Mouse (Mus musculus): ENCODE data around the gene Uck2. TPM values are rescaled to one million over a fixed set of nuclear protein-coding genes. Genes with fewer than 3 reads are reported as not detected.
A peak's percentile ranks its signal among the peaks of the same experiment; 100 is the strongest.

The Uck2 gene
- polyA plus RNA-seq, 1 experiment from 2014 or later = 71.2 TPM

DNA sequence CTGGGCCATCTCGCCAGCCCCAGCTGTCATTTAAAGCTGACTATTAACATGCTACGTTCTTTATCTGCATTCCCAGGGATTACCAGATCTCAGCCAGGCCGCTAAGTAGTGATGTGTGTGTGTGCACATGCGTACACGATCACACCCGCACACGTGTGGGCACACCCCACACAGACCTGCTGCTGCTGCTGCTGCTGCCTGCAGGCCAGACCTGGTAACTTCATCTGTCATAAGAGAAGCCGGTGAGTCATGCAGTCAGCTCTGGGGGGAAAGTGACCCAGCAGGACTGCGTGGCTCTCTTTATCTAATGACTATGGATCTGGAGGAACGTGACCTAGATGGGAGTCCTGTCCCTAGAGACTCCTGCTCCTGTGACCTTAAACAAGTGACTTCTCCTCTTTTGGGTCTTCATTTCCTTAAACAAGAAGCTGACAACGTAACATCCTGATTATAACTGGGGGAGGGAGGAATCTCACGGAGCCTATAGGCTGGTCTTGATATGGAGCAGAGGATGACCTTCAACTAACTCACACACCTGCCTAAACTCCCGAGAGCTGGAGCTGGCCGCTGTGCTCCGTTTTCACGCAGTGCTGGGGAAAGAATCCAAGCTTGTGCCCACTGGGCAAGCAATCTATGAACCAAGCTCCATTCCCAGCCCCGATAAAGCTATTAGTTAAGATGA, 54.0 kb downstream of the Uck2 start:
- H3K4me2 ChIP-seq = no peak overlapping the region
- H3K9me3 ChIP-seq (replicated peaks; ENCODE audit: control insufficient read depth, low read length) = no peaks in the 10 kb centered on the region
- 0 out of 2 replicates have a peak, but pooled peaks cover 4% of the 10 kb centered on the region for H3K4me1 ChIP-seq (ENCODE audit: control insufficient read depth, insufficient read depth, low read length)
- H3K4me3 ChIP-seq (ENCODE audit: low read depth, low read length) = no peak overlapping the region
- H3K27ac ChIP-seq (ENCODE audit: low read depth, low read length) = no peak overlapping the region
- ATAC-seq (replicated peaks; ENCODE audit: insufficient number of reproducible peaks, low FRiP score, low TSS enrichment) = no peak
- H3K27me3 ChIP-seq (ENCODE audit: control insufficient read depth, insufficient read depth, low read length) = no peaks in the 10 kb centered on the region
- no peak overlapping the region for H3K9ac ChIP-seq (ENCODE audit: low read depth, low read length)
- WGBS (ENCODE audit: insufficient replicate concordance) = 77% methylated on average over 17 of the region's 17 CpGs
- H3K36me3 ChIP-seq (ENCODE audit: control insufficient read depth, insufficient read depth, low read length) = peaks cover 6% of the 10 kb centered on the region

DNA sequence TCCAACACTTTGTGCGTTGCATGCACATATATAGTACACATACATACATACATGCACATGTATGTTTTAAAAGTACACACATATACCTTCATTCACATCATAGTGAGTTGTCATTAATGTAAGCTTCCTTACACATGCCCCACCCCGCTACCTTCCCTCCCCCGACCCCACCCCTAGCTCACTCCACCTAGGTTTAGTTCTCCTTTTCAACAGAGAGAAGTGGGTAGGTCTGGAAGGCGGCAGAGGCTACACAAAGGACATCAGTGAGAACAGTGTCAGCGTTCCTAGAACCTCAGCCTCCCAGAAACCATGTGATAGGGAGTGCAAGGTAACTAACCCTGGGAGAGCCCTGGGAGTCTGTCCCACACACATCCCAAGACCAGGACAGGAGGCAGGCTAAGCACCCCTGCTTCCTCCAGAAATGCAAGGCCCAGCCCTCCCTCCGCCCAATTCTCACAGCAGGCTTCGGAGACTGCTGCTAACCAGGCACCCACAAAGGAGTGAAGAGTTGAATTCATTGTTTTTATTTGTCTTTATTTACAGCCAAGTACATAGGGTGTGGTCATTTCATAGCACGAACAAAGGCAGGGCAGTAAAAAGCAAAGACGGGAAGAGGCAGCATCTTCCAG, 62.6 kb downstream of the Uck2 start:
- WGBS (ENCODE audit: insufficient replicate concordance) = 77% methylated on average over 9 of the region's 9 CpGs
- no peak overlapping the region for H3K4me2 ChIP-seq
- no peaks in the 10 kb centered on the region for H3K27me3 ChIP-seq (ENCODE audit: control insufficient read depth, insufficient read depth, low read length)
- no peak overlapping the region for H3K9ac ChIP-seq (ENCODE audit: low read depth, low read length)
- H3K4me3 ChIP-seq (ENCODE audit: low read depth, low read length) = no peak overlapping the region
- H3K27ac ChIP-seq (ENCODE audit: low read depth, low read length) = no peak overlapping the region
- H3K4me1 ChIP-seq (ENCODE audit: control insufficient read depth, insufficient read depth, low read length) = no peaks in the 10 kb centered on the region
- no peaks in the 10 kb centered on the region for H3K9me3 ChIP-seq (replicated peaks; ENCODE audit: control insufficient read depth, low read length)
- no peak for ATAC-seq (replicated peaks; ENCODE audit: insufficient number of reproducible peaks, low FRiP score, low TSS enrichment)
- peaks cover 8% of the 10 kb centered on the region; the same call in 1 of the 2 replicates for H3K36me3 ChIP-seq (ENCODE audit: control insufficient read depth, insufficient read depth, low read length)

DNA sequence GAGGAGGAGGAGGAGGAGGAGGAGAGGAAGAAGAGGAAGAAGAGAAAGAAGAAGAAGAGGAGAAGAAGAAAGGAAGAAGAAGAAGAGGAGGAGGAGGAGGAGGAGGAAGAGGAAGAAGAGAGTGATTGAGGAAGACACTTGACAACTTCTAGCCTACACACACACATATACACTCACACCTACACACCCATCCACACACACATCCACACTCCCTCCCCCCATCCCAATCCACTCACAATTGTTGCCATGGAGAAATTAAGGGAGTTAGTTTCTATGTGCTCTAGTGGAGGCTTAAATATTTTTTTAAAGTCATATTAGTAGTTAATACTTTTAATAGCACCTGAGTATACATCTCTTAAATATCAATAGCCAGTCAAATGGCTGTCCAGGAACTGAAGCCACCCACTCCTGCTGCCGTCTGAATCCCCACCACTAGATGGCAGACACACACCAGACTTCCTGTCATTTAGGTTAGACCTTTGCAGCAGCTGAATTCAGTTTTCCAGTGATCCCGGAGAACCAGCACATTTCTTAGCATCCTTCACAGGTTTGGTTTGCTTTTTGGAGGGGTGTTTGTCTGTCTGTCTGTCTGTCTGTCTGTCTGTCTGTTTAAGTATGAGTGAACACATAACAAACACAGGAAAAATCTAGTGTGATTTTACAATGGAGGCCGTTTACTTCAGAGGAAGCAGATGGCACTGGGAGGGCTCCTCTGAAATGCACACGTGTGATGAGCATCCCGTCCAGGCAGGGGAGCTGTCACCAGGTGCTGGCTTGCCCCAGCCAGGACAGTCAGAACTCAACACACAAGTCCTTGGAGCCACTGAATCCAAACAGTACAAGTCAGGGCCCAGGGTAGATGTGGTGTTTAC, 64.6 kb downstream of the Uck2 start:
- no peaks in the 10 kb centered on the region; the same call in 1 of the 2 replicates for H3K36me3 ChIP-seq (ENCODE audit: control insufficient read depth, insufficient read depth, low read length)
- ATAC-seq (replicated peaks; ENCODE audit: insufficient number of reproducible peaks, low FRiP score, low TSS enrichment) = no peak; the same call in 1 of the 2 replicates
- H3K27me3 ChIP-seq (ENCODE audit: control insufficient read depth, insufficient read depth, low read length) = no peaks in the 10 kb centered on the region
- no peaks in the 10 kb centered on the region for H3K9me3 ChIP-seq (replicated peaks; ENCODE audit: control insufficient read depth, low read length)
- H3K9ac ChIP-seq (ENCODE audit: low read depth, low read length) = no peak overlapping the region
- whole genome bisulfite sequencing (ENCODE audit: insufficient replicate concordance) = 8% methylated on average over 5 of the region's 5 CpGs
- no peaks in the 10 kb centered on the region for H3K4me1 ChIP-seq (ENCODE audit: control insufficient read depth, insufficient read depth, low read length)
- H3K4me3 ChIP-seq (ENCODE audit: low read depth, low read length) = no peak overlapping the region
- H3K27ac ChIP-seq (ENCODE audit: low read depth, low read length) = no peak overlapping the region
- no peak overlapping the region for H3K4me2 ChIP-seq

DNA sequence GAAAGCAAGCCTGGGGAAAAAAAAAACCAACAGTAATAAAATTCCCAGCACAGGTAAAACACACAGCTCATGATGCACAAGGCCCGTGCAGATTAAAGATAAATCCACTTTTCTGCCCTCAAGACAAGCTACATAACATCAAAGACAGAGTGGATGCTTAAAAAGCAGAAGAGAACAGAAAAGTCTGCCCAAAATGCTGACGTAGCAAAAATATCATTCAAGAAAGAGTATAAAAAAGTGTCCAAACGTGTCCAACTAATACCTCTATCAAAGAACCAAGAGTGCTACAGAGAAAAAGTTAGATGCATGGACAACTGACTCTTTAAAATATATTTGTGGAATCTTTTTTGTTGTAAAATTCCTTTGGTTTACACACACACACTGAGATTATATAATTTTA, 69.7 kb downstream of the Uck2 start:
- H3K9me3 ChIP-seq (replicated peaks; ENCODE audit: control insufficient read depth, low read length) = no peaks in the 10 kb centered on the region
- no peak for ATAC-seq (replicated peaks; ENCODE audit: insufficient number of reproducible peaks, low FRiP score, low TSS enrichment)
- no peak overlapping the region for H3K4me2 ChIP-seq
- no peak overlapping the region for H3K4me3 ChIP-seq (ENCODE audit: low read depth, low read length)
- H3K4me1 ChIP-seq (ENCODE audit: control insufficient read depth, insufficient read depth, low read length) = no peaks in the 10 kb centered on the region
- 79% methylated on average over 3 of the region's 3 CpGs for WGBS (ENCODE audit: insufficient replicate concordance)
- no peaks in the 10 kb centered on the region for H3K27me3 ChIP-seq (ENCODE audit: control insufficient read depth, insufficient read depth, low read length)
- H3K9ac ChIP-seq (ENCODE audit: low read depth, low read length) = no peak overlapping the region
- no peaks in the 10 kb centered on the region for H3K36me3 ChIP-seq (ENCODE audit: control insufficient read depth, insufficient read depth, low read length)
- H3K27ac ChIP-seq (ENCODE audit: low read depth, low read length) = no peak overlapping the region

DNA sequence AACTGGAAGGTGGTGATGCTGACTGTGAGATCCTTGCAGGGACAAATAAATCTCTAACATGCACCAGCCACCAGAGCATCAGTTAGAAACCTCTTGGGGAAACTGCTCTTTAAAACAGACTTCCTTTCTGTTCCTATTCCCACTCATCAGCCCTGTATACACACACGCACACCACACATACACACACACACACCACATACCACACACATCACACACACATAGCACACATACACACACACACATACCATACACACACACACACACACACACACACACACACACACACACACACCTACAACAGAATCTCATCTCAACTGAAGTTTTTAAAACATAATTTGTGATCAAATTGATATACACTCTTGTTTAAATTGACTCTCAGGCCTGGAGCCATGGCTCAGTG, 72.4 kb downstream of the Uck2 start:
- WGBS (ENCODE audit: insufficient replicate concordance) = 82% methylated on average over 1 of the region's 1 CpGs

DNA sequence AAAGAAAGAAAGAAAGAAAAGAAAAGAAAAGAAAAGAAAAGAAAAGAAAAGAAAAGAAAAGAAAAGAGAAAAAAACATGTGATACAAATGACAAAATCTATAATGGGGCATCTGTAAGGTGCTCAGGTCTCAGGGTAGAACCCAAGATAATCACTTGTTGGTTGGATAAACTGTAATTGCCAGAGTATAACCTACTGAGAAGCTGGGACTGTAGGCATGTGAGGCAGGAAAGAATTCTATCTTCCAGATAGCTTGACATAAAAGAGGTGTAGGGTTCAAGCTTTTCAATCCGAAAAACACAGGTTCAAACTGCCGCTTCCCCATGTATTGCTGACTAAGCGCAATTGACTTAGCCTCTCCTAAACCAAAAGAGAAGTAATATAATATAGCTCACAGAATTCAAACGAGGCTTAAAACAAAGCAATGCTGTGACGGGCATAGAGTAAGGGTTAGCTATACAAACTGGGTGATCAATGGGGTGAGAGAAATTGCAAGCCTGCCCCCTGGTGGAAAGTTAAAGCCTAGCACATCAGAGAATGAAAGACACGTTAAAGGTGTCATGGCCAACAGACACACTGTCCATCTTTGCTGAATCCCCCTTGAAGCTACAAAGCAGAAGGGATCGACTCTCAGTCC, 73.0 kb downstream of the Uck2 start:
- Histone ChIP-seq H3K27me3 (ENCODE audit: control insufficient read depth, insufficient read depth, low read length) (no peaks in the 10 kb centered on the region), H3K4me3 (ENCODE audit: low read depth, low read length) (no peak overlapping the region), H3K4me2 (no peak overlapping the region), H3K9ac (ENCODE audit: low read depth, low read length) (no peak overlapping the region), H3K27ac (ENCODE audit: low read depth, low read length) (no peak overlapping the region), H3K9me3 (replicated peaks; ENCODE audit: control insufficient read depth, low read length) (no peaks in the 10 kb centered on the region), H3K36me3 (ENCODE audit: control insufficient read depth, insufficient read depth, low read length) (no peaks in the 10 kb centered on the region), H3K4me1 (ENCODE audit: control insufficient read depth, insufficient read depth, low read length) (no peaks in the 10 kb centered on the region)
- WGBS (ENCODE audit: insufficient replicate concordance) = 26% methylated on average over 7 of the region's 7 CpGs
- 0 out of 2 replicates have a peak, but pooled peaks have one; percentile 39 for ATAC-seq (replicated peaks; ENCODE audit: insufficient number of reproducible peaks, low FRiP score, low TSS enrichment)

More for the DNA sequence above, 72.4 kb downstream of the Uck2 start:
- H3K4me1 ChIP-seq (ENCODE audit: control insufficient read depth, insufficient read depth, low read length) = no peaks in the 10 kb centered on the region
- no peak overlapping the region for H3K9ac ChIP-seq (ENCODE audit: low read depth, low read length)
- H3K9me3 ChIP-seq (replicated peaks; ENCODE audit: control insufficient read depth, low read length) = no peaks in the 10 kb centered on the region
- no peak for ATAC-seq (replicated peaks; ENCODE audit: insufficient number of reproducible peaks, low FRiP score, low TSS enrichment)
- no peak overlapping the region for H3K27ac ChIP-seq (ENCODE audit: low read depth, low read length)
- H3K4me3 ChIP-seq (ENCODE audit: low read depth, low read length) = no peak overlapping the region
- H3K4me2 ChIP-seq = no peak overlapping the region
- no peaks in the 10 kb centered on the region for H3K36me3 ChIP-seq (ENCODE audit: control insufficient read depth, insufficient read depth, low read length)
- H3K27me3 ChIP-seq (ENCODE audit: control insufficient read depth, insufficient read depth, low read length) = no peaks in the 10 kb centered on the region

DNA sequence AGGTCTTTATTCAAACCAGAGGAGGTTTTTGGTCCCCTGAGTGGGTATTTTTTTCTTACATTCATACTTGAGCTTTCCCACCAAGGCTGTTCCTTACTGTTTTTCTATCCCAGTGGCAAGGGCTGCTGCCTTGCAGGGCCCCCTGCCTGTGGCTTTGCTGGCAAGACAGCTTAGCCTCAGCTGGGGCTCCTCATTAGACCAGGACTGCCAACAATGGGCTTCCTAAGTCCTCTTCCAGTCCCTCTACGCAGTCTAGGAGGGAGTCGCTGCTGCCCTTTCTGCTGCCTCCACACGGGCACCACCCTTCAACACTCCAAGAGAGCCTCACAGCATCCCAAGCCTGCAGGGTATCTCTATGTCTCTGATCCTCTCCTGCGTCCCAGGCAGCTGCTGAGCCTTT, 76.3 kb downstream of the Uck2 start:
- Histone ChIP-seq H3K36me3 (ENCODE audit: control insufficient read depth, insufficient read depth, low read length) (no peaks in the 10 kb centered on the region), H3K27me3 (ENCODE audit: control insufficient read depth, insufficient read depth, low read length) (no peaks in the 10 kb centered on the region), H3K9me3 (replicated peaks; ENCODE audit: control insufficient read depth, low read length) (no peaks in the 10 kb centered on the region), H3K4me1 (ENCODE audit: control insufficient read depth, insufficient read depth, low read length) (no peaks in the 10 kb centered on the region), H3K27ac (ENCODE audit: low read depth, low read length) (no peak overlapping the region), H3K9ac (ENCODE audit: low read depth, low read length) (no peak overlapping the region), H3K4me2 (no peak overlapping the region), H3K4me3 (ENCODE audit: low read depth, low read length) (no peak overlapping the region)
- 56% methylated on average over 4 of the region's 4 CpGs for whole genome bisulfite sequencing (ENCODE audit: insufficient replicate concordance)
- ATAC-seq (replicated peaks; ENCODE audit: insufficient number of reproducible peaks, low FRiP score, low TSS enrichment) = no peak

DNA sequence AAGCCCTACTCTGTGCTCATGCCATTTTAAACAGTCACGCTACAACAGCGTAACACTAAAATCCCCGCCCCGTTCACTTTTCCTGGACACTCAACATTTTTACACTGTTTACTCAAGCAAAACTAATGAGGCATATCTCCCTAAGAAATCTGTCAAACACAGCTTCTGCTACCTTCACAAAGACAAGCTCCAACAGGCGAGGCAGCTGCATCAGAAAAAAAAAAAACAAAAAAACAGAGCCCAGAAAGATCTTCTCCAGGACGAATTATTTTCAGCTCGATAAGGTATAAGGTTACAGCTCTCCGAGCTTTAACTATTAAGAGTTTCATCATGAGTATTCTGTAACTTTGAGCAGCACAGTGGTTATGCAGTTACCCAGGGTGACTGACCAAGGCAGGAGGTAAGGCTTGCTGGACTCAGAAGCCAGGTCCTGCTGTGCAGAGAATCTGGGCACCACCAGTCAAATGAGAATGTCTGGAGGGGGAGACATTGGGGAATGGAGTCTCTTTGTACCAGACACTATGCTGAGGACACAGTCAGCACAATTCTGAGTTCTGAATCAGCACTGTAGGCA, 79.9 kb downstream of the Uck2 start:
- Histone ChIP-seq H3K4me3 (ENCODE audit: low read depth, low read length) (no peak overlapping the region), H3K4me1 (ENCODE audit: control insufficient read depth, insufficient read depth, low read length) (no peaks in the 10 kb centered on the region), H3K4me2 (no peak overlapping the region), H3K9me3 (replicated peaks; ENCODE audit: control insufficient read depth, low read length) (no peaks in the 10 kb centered on the region), H3K27me3 (ENCODE audit: control insufficient read depth, insufficient read depth, low read length) (no peaks in the 10 kb centered on the region), H3K9ac (ENCODE audit: low read depth, low read length) (no peak overlapping the region), H3K36me3 (ENCODE audit: control insufficient read depth, insufficient read depth, low read length) (no peaks in the 10 kb centered on the region), H3K27ac (ENCODE audit: low read depth, low read length) (no peak overlapping the region)
- no peak for ATAC-seq (replicated peaks; ENCODE audit: insufficient number of reproducible peaks, low FRiP score, low TSS enrichment)
- 75% methylated on average over 8 of the region's 8 CpGs for WGBS (ENCODE audit: insufficient replicate concordance)

Measured in heart, embryonic 11.5 days (tissue).